ENCODE assay signal across 10 mouse cellular contexts in the genomic region with DNA sequence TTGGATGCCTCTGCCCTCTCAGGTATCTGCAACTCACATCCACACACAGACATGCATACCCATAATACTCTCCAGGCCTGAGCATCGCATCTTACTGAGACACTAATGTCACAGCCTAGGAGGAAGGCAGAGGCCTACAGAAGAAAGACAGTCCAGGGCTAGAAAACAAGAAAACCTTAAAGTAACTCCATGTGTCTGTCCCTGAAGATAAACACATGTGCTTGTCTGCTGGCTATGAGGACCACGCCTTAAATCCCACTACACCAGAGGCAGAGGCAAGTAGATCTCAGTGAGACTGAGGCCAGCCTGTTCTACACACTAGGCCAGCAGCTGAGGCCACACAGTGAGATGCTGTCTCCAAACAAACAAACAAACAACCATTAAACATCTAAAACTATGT. TPM values are rescaled to one million over a fixed set of nuclear protein-coding genes. Genes with fewer than 3 reads are reported as not detected.
DNase-seq lines count a peak whose midpoint lies in the region; ATAC-seq and TF ChIP-seq lines count a peak whose summit lies in the region.
"Had no signal": no experiment of that assay in that cellular context is flagged by ENCODE, and none has a peak within 500 bp of the region (broad histone marks: within the 10 kb centered on the region; RNA-seq: fewer than 3 reads in every experiment).

No protein-coding gene starts in this region.

- intact Hi-C loops in heart, postnatal 10 days (cut with DNase I) = no loop called here

- ATAC-seq in heart, embryonic 15.5 days (replicated peaks; ENCODE audit: insufficient number of reproducible peaks, insufficient read depth, low FRiP score, low read depth) = no peak
- no peak for ATAC-seq in embryonic facial prominence, embryonic 14.5 days (ENCODE audit: low read depth)
- ATAC-seq in intestine, postnatal 0 days = no peak

- no peaks in the 10 kb centered on the region for H3K36me3 ChIP-seq in heart, embryonic 15.5 days
- H3K36me3 ChIP-seq in embryonic facial prominence, embryonic 14.5 days (ENCODE audit: control insufficient read depth, insufficient read depth, low read length) = no peaks in the 10 kb centered on the region
- H3K36me3 ChIP-seq in intestine, postnatal 0 days (ENCODE audit: control insufficient read depth, insufficient read depth) = no peaks in the 10 kb centered on the region
- no peaks in the 10 kb centered on the region for H3K36me3 ChIP-seq in myocyte (ENCODE audit: control insufficient read depth, insufficient read depth)

- peak overlapping the region; percentile 86 for H3K4me3 ChIP-seq in heart, embryonic 15.5 days
- H3K4me3 ChIP-seq in embryonic facial prominence, embryonic 14.5 days (ENCODE audit: low read depth, low read length) = peak overlapping the region; percentile 85
- peak overlapping the region; percentile 86; the same call in 1 of the 2 replicates for H3K4me3 ChIP-seq in intestine, postnatal 0 days (ENCODE audit: low read depth, low read length)
- no peak overlapping the region for H3K4me3 ChIP-seq in myocyte

- no peak overlapping the region for H3ac ChIP-seq in myocyte (ENCODE audit: control insufficient read depth, insufficient read length)

- H3K27ac ChIP-seq in heart, embryonic 15.5 days = peak overlapping the region; percentile 81
- H3K27ac ChIP-seq in embryonic facial prominence, embryonic 14.5 days (replicated peaks; ENCODE audit: low read depth, low read length) = no peak overlapping the region
- no peak overlapping the region for H3K27ac ChIP-seq in intestine, postnatal 0 days (ENCODE audit: low read depth, low read length)

- WGBS in heart, embryonic 15.5 days = 59% methylated on average over 2 of the region's 2 CpGs
- 63% methylated on average over 2 of the region's 2 CpGs for WGBS in embryonic facial prominence, embryonic 14.5 days
- 51% methylated on average over 2 of the region's 2 CpGs for WGBS in intestine, postnatal 0 days

- H3K4me1 ChIP-seq in heart, embryonic 15.5 days (replicated peaks) = peaks cover 72% of the 10 kb centered on the region
- peaks cover 27% of the 10 kb centered on the region for H3K4me1 ChIP-seq in embryonic facial prominence, embryonic 14.5 days (ENCODE audit: control insufficient read depth, insufficient read depth, low read length)
- H3K4me1 ChIP-seq in intestine, postnatal 0 days (replicated peaks; ENCODE audit: control insufficient read depth, insufficient read depth, low read length) = peaks cover 8% of the 10 kb centered on the region

- H3K27me3 ChIP-seq in heart, embryonic 15.5 days = no peaks in the 10 kb centered on the region
- H3K27me3 ChIP-seq in embryonic facial prominence, embryonic 14.5 days (replicated peaks; ENCODE audit: control insufficient read depth, insufficient read depth, low read length) = no peaks in the 10 kb centered on the region
- H3K27me3 ChIP-seq in intestine, postnatal 0 days (replicated peaks; ENCODE audit: control insufficient read depth, insufficient read depth, low read length) = no peaks in the 10 kb centered on the region
- H3K27me3 ChIP-seq in myocyte (ENCODE audit: control insufficient read depth, insufficient read depth, insufficient read length) = no peaks in the 10 kb centered on the region

- H3K4me2 ChIP-seq in heart, embryonic 15.5 days = peak overlapping the region; percentile 78
- peak overlapping the region; percentile 64 for H3K4me2 ChIP-seq in embryonic facial prominence, embryonic 14.5 days (ENCODE audit: low read depth, low read length)
- peak overlapping the region; percentile 84 for H3K4me2 ChIP-seq in intestine, postnatal 0 days (replicated peaks; ENCODE audit: low read depth)
- H3K4me2 ChIP-seq in myocyte (ENCODE audit: low read depth) = peak overlapping the region; percentile 96

- peaks cover 77% of the 10 kb centered on the region for H3K79me2 ChIP-seq in myocyte (ENCODE audit: control insufficient read depth, insufficient read depth)

- peak overlapping the region; percentile 26 for H3K9ac ChIP-seq in heart, embryonic 15.5 days
- H3K9ac ChIP-seq in embryonic facial prominence, embryonic 14.5 days (ENCODE audit: low read depth, low read length) = peak overlapping the region; percentile 38; the same call in 1 of the 2 replicates
- H3K9ac ChIP-seq in intestine, postnatal 0 days (ENCODE audit: low read depth, low read length) = no peak overlapping the region

- no peak for TF ChIP-seq POLR2A in myocyte (IDR thresholded peaks at IDR 0.05; ENCODE audit: insufficient read length, low read depth)

- no peak for DNase-seq in heart, postnatal 10 days
- no peak for DNase-seq in embryonic facial prominence, embryonic 14.5 days (ENCODE audit: low spot score)
- DNase-seq in right cerebral cortex, postnatal 10 days (ENCODE audit: low spot score in 2 of 2) = no peak
- no peak for DNase-seq in cerebellum, adult 9-11 months
- DNase-seq in ovary, postnatal 10 days (ENCODE audit: low spot score) = no peak
- DNase-seq: lung, adult 2 months had no signal

- H3K9me3 ChIP-seq in heart, embryonic 15.5 days (replicated peaks) = no peaks in the 10 kb centered on the region
- H3K9me3 ChIP-seq in embryonic facial prominence, embryonic 14.5 days (ENCODE audit: control insufficient read depth, low read length) = no peaks in the 10 kb centered on the region
- H3K9me3 ChIP-seq in intestine, postnatal 0 days (ENCODE audit: control insufficient read depth) = no peaks in the 10 kb centered on the region

- no peak for TF ChIP-seq CTCF in intestine, postnatal 0 days (IDR thresholded peaks at IDR 0.05; ENCODE audit: low read depth)

TF ChIP-seq in myocyte, 11 proteins besides CTCF, POLR2A, EP300 and RAD21:
- TF ChIP-seq MYOG (IDR thresholded peaks at IDR 0.05; ENCODE audit: control insufficient read depth in 1 of 3, insufficient read depth in 1 of 3, insufficient read length in 2 of 3, low read depth in 2 of 3) = no peak
TF ChIP-seq in myocyte: peak in this region for 0.

RNA-seq across cellular contexts. Expression of gene Jpt1, which starts 3.1 kb away (rescaled TPM):
- polyA plus RNA-seq in heart, embryonic 15.5 days (2015; fragmentation: Nextera tagmentation; extraction: Ambion mirVana) = 480 and 515 TPM in 2 replicates
- total RNA-seq in heart, postnatal 10 days (2021) = 100 to 1,000 TPM; 338 to 393 TPM
- polyA plus RNA-seq in embryonic facial prominence, embryonic 14.5 days (2014; fragmentation: Nextera tagmentation; extraction: Ambion mirVana) = 576 and 619 TPM in 2 replicates
- 255 and 263 TPM in 2 replicates for polyA plus RNA-seq in intestine, postnatal 0 days (2015; fragmentation: Nextera tagmentation; extraction: Ambion mirVana)
- 386 TPM for polyA plus RNA-seq in myocyte (2012; fragmentation: generic; extraction: Trizol)

RNA-seq across cellular contexts. Expression of gene Nt5c, which starts 19.5 kb away (rescaled TPM):
- 49.6 and 62.1 TPM in 2 replicates for polyA plus RNA-seq in heart, embryonic 15.5 days (2015; fragmentation: Nextera tagmentation; extraction: Ambion mirVana)
- 10 to 100 TPM; 24.6 to 26.7 TPM for total RNA-seq in heart, postnatal 10 days (2021)
- 70.9 and 74.8 TPM in 2 replicates for polyA plus RNA-seq in embryonic facial prominence, embryonic 14.5 days (2014; fragmentation: Nextera tagmentation; extraction: Ambion mirVana)
- 189 and 194 TPM in 2 replicates for polyA plus RNA-seq in intestine, postnatal 0 days (2015; fragmentation: Nextera tagmentation; extraction: Ambion mirVana)
- 64.0 TPM for polyA plus RNA-seq in myocyte (2012; fragmentation: generic; extraction: Trizol)

RNA-seq across cellular contexts. Expression of gene Sumo2, which starts 25.0 kb away (rescaled TPM):
- 566 and 571 TPM in 2 replicates for polyA plus RNA-seq in heart, embryonic 15.5 days (2015; fragmentation: Nextera tagmentation; extraction: Ambion mirVana)
- 100 to 1,000 TPM; 217 to 251 TPM for total RNA-seq in heart, postnatal 10 days (2021)
- 838 and 864 TPM in 2 replicates for polyA plus RNA-seq in embryonic facial prominence, embryonic 14.5 days (2014; fragmentation: Nextera tagmentation; extraction: Ambion mirVana)
- polyA plus RNA-seq in intestine, postnatal 0 days (2015; fragmentation: Nextera tagmentation; extraction: Ambion mirVana) = 404 and 414 TPM in 2 replicates
- polyA plus RNA-seq in myocyte (2012; fragmentation: generic; extraction: Trizol) = 176 TPM

RNA-seq across cellular contexts. Expression of gene Armc7, which starts 35.7 kb away (rescaled TPM):
- polyA plus RNA-seq in heart, embryonic 15.5 days (2015; fragmentation: Nextera tagmentation; extraction: Ambion mirVana) = 4.6 and 6.2 TPM in 2 replicates
- total RNA-seq in heart, postnatal 10 days (2021) = 1 to 10 TPM; 2.3 to 2.6 TPM
- polyA plus RNA-seq in embryonic facial prominence, embryonic 14.5 days (2014; fragmentation: Nextera tagmentation; extraction: Ambion mirVana) = 7.6 TPM in 2 replicates
- polyA plus RNA-seq in intestine, postnatal 0 days (2015; fragmentation: Nextera tagmentation; extraction: Ambion mirVana) = 6.9 and 7.0 TPM in 2 replicates
- polyA plus RNA-seq in myocyte (2012; fragmentation: generic; extraction: Trizol) = 6.2 TPM

RNA-seq across cellular contexts. Expression of gene Slc16a5, which starts 48.8 kb away (rescaled TPM):
- 0.57 and 5.0 TPM in 2 replicates for polyA plus RNA-seq in heart, embryonic 15.5 days (2015; fragmentation: Nextera tagmentation; extraction: Ambion mirVana)
- under 1 TPM; 0.15 to 0.57 TPM for total RNA-seq in heart, postnatal 10 days (2021)
- polyA plus RNA-seq in embryonic facial prominence, embryonic 14.5 days (2014; fragmentation: Nextera tagmentation; extraction: Ambion mirVana) = 0.15 and 0.18 TPM in 2 replicates
- polyA plus RNA-seq in intestine, postnatal 0 days (2015; fragmentation: Nextera tagmentation; extraction: Ambion mirVana) = 3.0 and 3.4 TPM in 2 replicates
- polyA plus RNA-seq in myocyte (2012; fragmentation: generic; extraction: Trizol) = 0.10 TPM
- total RNA-seq: common myeloid progenitor, adult 5-6 weeks had no signal
